Mouse (Mus musculus) hindbrain, embryonic 10.5 days (tissue): ENCODE data around the gene Zfp106. TPM values are rescaled to one million over a fixed set of nuclear protein-coding genes. Genes with fewer than 3 reads are reported as not detected.
A peak's percentile ranks its signal among the peaks of the same experiment; 100 is the strongest.
"Not testable (repeated sequence)": the region's sequence is repeated elsewhere in the genome, so short reads cannot be mapped to it uniquely, and the experiment has no call there.

ENCODE experiments used
- DNase-seq: peaks from one replicate; pipeline ENCODE4 v3.0.0-alpha.2; 2017; ENCODE audit warnings: low spot score
- H3K27ac ChIP-seq: fragments of 300-500 bp; sonication (generic); 2 replicates; pipeline ENCODE4 v1.5.1; 2016; ENCODE audit warnings: mild to moderate bottlenecking, moderate library complexity
- H3K27me3 ChIP-seq: fragments of 300-500 bp; sonication (generic); 2 replicates; pipeline ENCODE4 v1.6.1; 2016; ENCODE audit warnings: mild to moderate bottlenecking; ENCODE audit not compliant: poor library complexity, insufficient read depth, severe bottlenecking
- H3K36me3 ChIP-seq: fragments of 300-500 bp; sonication (generic); 2 replicates; pipeline ENCODE4 v1.6.1; 2016; ENCODE audit warnings: mild to moderate bottlenecking, moderate library complexity
- H3K4me1 ChIP-seq: fragments of 300-500 bp; sonication (generic); replicated peaks from 2 replicates; pipeline ENCODE4 v1.6.1; 2016; ENCODE audit warnings: mild to moderate bottlenecking
- H3K4me3 ChIP-seq: fragments of 300-500 bp; sonication (generic); 2 replicates; pipeline ENCODE4 v1.5.1; 2016; ENCODE audit warnings: mild to moderate bottlenecking, moderate library complexity
- H3K9me3 ChIP-seq: fragments of 300-500 bp; sonication (generic); 2 replicates; pipeline ENCODE4 v1.6.1; 2016; ENCODE audit warnings: mild to moderate bottlenecking, moderate library complexity
- WGBS: fragments of 180-500 bp; shearing (Covaris S2); methylation state at CpG from one replicate; pipeline ENCODE4 v1.1.7; 2016; 5-methylcytosine and 5-hydroxymethylcytosine counted together
- polyA plus RNA-seq: library from polyadenylated mRNA; unstranded; fragments of >200 nt; fragmentation: Nextera tagmentation; extraction: Ambion mirVana; gene quantifications from 2 replicates; pipeline ENCODE4 v1.2.1, GENCODE M21; 2016

Zfp106 gene
- 54.8 and 75.2 TPM in 2 replicates for polyA plus RNA-seq

DNA sequence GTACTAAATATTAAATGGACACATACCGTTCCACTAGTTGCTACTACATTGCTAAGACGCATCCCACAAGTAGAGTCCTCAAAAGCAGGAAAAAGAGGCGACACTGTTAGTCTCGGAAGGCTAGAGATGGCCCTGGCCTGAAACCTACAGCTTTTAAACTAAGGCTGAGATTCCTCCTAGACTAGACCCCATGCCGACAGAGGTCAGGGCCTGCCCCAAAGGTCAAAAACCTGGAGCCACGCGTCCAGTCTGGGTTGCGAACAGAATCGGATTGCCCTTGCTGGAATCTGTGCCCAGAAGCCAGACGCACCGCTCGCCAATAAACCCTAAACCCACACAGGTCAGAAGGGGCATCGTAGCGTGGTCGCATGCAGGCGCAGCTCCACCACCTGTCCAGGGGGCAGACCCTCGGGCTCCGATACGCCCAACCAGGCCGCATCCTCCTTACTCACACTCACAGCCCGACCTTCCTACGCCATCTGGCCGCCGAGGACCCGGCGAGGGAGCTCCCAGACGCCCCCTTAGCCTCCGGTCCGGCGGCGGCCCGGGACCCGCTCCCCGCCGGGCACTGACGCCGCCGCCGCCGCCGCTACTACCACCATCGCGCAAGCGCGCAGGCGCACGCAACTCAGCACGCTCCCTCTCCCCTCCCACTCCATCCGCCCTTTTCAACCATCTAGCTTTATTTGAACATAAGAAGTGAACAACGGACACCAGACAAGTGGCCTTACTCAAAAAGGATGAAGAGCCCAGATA lies at the start of gene Zfp106:
Gene Zfp106 (minus strand): TSS at position 609 of the 756 bp plus-strand sequence.
- Histone ChIP-seq H3K36me3 (peaks cover 16% of the 10 kb centered on the region), H3K27ac (peak within 1 kb of the TSS; percentile 96), H3K4me1 (peaks cover 20% of the 10 kb centered on the region), H3K4me3 (peak within 1 kb of the TSS; percentile 76), H3K27me3 (no peaks in the 10 kb centered on the region), H3K9me3 (no peaks in the 10 kb centered on the region)
- under 1% methylated on average over 50 of the region's 50 CpGs for WGBS
- DNase-seq = peak; percentile 87

DNA sequence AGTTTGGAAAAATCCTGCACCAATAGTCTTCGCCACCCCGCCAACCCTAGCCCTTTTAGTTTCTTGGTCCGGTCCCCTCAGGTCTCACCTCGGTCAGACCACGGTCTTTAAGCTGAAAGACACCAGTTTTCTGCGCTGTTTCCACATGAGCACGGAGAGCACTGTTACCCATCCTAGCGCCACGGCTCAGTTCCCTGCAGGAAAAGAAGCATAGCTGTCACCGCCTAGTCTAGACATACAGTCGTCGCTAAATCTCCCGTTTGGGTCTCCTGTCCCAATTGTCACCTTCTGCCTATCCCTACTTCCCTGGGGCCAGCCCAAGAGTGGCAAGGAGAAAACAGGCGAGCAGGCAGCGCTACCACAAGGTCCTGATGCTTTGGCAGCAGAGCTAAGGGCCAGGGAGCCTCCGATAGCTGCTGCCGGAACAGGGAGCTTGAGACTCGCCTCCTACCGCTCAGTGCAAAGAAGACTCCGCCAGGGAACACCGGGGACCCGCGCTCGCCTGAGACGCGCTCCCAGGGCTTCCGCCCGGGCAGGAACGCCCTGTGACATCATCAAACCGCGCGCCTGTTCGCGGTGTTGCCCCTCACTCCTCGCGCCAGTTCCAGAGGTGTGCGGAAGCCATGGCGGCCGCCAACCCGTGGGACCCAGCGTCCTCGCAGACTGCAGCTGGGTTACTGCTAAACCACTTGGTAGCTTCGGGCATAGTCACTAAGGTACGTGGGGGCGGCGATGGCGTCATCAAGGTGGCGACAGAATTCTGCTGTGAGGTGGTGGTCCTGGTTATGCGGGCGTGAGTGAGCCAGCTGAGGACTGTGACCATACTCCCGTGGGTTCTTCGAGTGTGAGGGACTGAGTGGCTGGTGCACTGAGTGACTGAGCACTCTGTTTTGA lies 45.4 kb upstream of the Zfp106 start, which contains the start of the genes Haus2 and Lrrc57:
Gene Haus2 (plus strand): TSS at position 554 of the 894 bp plus-strand sequence.
Gene Lrrc57 (minus strand): TSS at position 691 of the 894 bp plus-strand sequence.
- under 1% methylated on average over 52 of the region's 52 CpGs for WGBS
- Histone ChIP-seq H3K27me3 (no peaks in the 10 kb centered on the region), H3K36me3 (peaks cover 43% of the 10 kb centered on the region), H3K4me3 (peak within 1 kb of the TSS; percentile 93), H3K4me1 (peaks cover 23% of the 10 kb centered on the region), H3K27ac (peak within 1 kb of the TSS; percentile 96), H3K9me3 (no peaks in the 10 kb centered on the region)
- DNase-seq = peak; percentile 93

DNA sequence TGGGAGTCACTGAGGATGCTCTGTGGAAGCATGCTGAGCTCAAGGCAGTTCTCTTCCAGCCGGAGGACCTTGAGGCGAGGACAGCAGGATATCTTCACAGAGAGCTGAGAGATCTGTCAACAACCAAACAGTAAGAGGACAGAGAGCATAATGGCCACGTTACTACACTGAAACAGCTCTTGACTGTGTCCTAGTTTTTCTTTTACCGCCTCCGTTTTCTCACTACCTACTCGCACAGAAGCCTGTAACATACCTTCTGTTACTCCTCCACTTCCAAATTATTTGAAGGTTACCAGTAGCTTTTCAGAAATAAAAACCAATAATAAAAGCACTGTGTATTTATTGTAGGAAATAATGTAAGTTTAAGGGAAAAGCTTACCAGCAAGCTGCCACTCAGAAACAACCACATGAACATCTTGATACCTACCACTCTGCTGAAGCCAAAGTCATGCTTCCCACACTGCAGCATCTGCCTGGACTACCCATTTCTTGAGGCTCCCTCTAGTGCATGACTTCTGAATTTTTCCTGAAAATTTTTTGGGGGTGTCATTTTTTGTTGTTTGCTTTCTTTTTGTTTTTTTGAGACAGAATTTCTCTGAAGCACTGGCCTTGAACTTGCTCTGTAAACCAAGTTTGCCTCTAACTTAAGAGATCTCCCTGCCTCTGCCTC lies 42.5 kb upstream of the Zfp106 start:
- Histone ChIP-seq H3K27me3 (no peaks in the 10 kb centered on the region), H3K27ac (no peak overlapping the region), H3K4me3 (no peak overlapping the region), H3K36me3 (peaks cover 42% of the 10 kb centered on the region), H3K9me3 (no peaks in the 10 kb centered on the region), H3K4me1 (peaks cover 23% of the 10 kb centered on the region)
- no peak for DNase-seq
- WGBS = 88% methylated on average over 6 of the region's 6 CpGs

DNA sequence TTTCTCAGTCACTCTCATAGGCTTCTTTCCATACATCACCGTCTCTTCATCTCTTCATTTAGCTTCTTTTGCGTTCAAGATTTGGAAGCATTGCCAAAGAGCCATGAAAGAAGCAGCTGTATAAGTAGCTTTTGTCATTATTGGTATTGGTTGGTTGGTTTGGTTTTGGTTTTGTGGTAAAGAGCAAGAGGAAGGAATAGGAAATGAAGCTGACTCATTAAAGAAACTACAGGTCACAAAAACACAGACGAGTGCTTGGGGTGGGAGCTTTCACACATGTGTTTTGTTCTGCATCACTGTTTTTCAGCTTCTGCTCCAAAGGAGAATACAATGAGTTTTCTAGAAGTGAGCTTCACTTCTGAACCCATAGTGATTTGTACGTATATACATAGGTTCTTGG lies 35.9 kb upstream of the Zfp106 start:
- WGBS = 95% methylated on average over 4 of the region's 4 CpGs
- Histone ChIP-seq H3K4me1 (no peaks in the 10 kb centered on the region), H3K27me3 (no peaks in the 10 kb centered on the region), H3K27ac (no peak overlapping the region), H3K9me3 (no peaks in the 10 kb centered on the region), H3K4me3 (no peak overlapping the region), H3K36me3 (peaks cover 85% of the 10 kb centered on the region)
- no peak for DNase-seq

DNA sequence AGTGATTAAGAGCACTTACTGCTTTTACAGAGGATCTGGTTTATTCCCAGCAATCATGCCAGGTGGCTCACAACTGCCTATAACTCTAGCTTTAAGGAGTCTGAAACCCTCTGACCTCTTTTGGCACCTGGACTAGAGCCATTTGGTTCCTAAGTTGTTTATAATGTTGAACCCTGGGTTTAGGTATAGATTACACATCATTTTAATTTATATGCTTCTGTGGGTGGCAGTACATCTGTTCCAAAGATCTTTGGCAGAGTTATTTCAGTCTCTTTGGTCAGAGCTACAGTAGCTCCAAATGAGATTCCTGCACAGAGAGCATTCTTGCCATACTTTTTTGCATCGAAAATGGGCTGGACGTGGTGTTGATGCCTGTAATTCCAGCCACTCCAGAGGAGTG lies 34.1 kb upstream of the Zfp106 start:
- Histone ChIP-seq H3K4me3 (no peak overlapping the region), H3K27me3 (no peaks in the 10 kb centered on the region), H3K36me3 (peaks cover 91% of the 10 kb centered on the region), H3K4me1 (no peaks in the 10 kb centered on the region), H3K27ac (no peak overlapping the region), H3K9me3 (no peaks in the 10 kb centered on the region)
- no peak for DNase-seq
- 93% methylated on average over 2 of the region's 2 CpGs for WGBS

DNA sequence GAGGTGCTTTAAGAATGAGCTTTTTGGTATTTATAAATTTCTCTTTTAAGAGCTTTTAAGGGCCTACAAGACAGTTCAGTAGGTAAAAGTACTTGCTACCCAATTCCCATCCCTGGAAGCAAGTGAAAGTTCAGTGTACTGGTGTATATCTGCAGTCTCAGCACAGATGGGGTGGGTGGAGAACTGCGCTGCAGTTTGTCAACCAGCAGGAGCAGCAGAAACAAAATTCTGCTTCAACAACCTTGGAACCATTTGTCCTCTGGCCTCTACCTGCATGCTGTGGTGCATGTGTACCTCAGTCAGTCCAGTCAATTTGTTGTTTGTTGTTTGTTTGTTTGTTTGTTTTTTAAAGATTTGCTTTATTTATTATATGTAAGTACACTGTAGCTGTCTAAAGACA lies 28.6 kb upstream of the Zfp106 start:
- Histone ChIP-seq H3K9me3 (no peaks in the 10 kb centered on the region), H3K4me3 (no peak overlapping the region), H3K4me1 (no peaks in the 10 kb centered on the region), H3K27me3 (no peaks in the 10 kb centered on the region), H3K36me3 (peaks cover 86% of the 10 kb centered on the region), H3K27ac (no peak overlapping the region)
- no peak for DNase-seq
- 98% methylated on average over 1 of the region's 1 CpGs for WGBS

DNA sequence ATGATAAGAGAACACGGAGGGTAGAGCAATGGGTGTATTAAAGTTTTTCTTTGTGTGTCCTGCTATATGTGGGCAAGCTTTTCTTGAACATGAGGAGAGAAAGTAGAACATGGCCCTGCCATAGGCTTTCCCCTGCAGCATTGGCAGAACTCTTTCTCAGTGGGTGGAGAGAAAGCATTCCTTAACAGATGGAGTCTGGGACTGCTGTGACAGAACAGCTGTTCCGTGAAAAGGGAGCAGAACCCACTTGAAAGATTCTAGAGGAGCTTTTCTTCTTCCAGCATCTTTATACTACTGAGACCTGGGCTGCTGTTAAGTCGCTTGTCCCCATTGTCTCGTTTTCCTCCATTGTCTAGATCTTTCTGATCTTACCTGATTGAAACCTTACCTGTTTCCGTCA lies 26.1 kb upstream of the Zfp106 start:
- no peaks in the 10 kb centered on the region for H3K27me3 ChIP-seq
- peaks cover 86% of the 10 kb centered on the region for H3K36me3 ChIP-seq
- H3K4me1 ChIP-seq = no peaks in the 10 kb centered on the region
- DNase-seq = no peak
- H3K27ac ChIP-seq = no peak overlapping the region
- H3K4me3 ChIP-seq = no peak overlapping the region
- no peaks in the 10 kb centered on the region for H3K9me3 ChIP-seq
- 82% methylated on average over 5 of the region's 5 CpGs for WGBS

DNA sequence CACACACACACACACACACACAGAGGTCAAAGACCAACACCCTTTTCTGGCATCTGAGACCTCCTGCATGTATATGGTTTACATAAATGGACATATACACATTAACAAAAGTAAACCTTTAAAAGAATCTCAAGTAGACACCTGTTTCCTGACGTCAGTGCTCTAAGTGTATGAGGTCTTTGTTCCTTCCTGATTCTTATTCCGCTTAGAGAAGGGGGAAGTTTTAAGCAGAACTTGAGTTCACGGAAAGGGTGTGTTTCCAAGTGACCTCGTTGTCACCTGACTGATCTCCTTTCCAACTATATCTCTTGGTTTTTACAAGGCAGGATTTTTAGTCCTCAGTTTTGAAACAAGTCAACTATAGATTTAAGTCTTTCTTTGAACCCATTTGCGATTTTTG lies 14.6 kb upstream of the Zfp106 start:
- Histone ChIP-seq H3K4me1 (no peaks in the 10 kb centered on the region), H3K9me3 (no peaks in the 10 kb centered on the region), H3K27ac (no peak overlapping the region), H3K27me3 (no peaks in the 10 kb centered on the region), H3K36me3 (0 out of 2 replicates have a peak, but pooled peaks cover 3% of the 10 kb centered on the region), H3K4me3 (no peak overlapping the region)
- no peak for DNase-seq
- WGBS = 90% methylated on average over 5 of the region's 5 CpGs

DNA sequence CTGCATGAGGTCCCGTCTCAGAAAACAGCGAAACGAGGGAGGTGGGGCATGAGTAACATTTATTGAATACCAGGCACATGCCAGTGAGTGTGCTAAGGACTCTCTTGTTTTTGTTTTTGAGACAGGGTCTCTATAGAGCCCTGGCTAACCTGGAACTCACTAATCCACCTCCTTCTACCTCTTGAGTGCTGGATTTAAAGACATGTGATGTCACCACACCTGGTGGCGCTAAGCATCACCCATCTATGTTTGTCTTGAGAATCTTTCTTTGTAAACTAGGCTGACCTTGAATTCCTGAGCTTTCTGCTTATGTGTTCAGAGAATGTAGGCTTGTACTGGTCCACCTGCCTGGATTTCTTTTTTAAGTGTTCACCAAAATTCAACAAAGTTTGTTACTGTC lies 14.2 kb upstream of the Zfp106 start:
- H3K27ac ChIP-seq = no peak overlapping the region
- no peaks in the 10 kb centered on the region for H3K27me3 ChIP-seq
- H3K36me3 ChIP-seq = 0 out of 2 replicates have a peak, but pooled peaks cover 3% of the 10 kb centered on the region
- no peaks in the 10 kb centered on the region for H3K4me1 ChIP-seq
- 85% methylated on average over 4 of the region's 4 CpGs for WGBS
- DNase-seq = no peak
- no peak overlapping the region for H3K4me3 ChIP-seq
- no peaks in the 10 kb centered on the region for H3K9me3 ChIP-seq

DNA sequence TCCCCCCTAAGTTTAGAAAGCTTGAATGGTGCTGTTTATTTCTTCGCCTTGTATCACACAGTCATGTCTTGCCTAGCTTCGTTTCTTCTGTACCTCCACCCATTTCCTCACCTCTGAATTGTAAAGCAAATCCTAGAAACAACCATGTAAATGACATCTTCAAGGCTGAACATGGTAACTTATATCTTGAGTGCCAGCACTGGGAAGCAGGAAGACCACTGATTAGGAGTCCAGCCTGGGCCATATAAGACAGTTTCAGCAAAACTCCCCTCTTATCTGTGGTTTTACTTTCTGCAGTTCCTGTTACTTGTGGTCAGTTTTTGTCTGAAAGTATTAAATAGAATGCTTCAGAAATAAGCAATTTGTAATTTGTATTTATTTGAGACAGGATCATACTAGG lies 12.3 kb upstream of the Zfp106 start:
- no peaks in the 10 kb centered on the region for H3K9me3 ChIP-seq
- no peaks in the 10 kb centered on the region for H3K27me3 ChIP-seq
- peaks cover 13% of the 10 kb centered on the region for H3K36me3 ChIP-seq
- no peak for DNase-seq
- H3K27ac ChIP-seq = no peak overlapping the region
- H3K4me3 ChIP-seq = no peak overlapping the region
- H3K4me1 ChIP-seq = no peaks in the 10 kb centered on the region
- 87% methylated on average over 2 of the region's 2 CpGs for WGBS

DNA sequence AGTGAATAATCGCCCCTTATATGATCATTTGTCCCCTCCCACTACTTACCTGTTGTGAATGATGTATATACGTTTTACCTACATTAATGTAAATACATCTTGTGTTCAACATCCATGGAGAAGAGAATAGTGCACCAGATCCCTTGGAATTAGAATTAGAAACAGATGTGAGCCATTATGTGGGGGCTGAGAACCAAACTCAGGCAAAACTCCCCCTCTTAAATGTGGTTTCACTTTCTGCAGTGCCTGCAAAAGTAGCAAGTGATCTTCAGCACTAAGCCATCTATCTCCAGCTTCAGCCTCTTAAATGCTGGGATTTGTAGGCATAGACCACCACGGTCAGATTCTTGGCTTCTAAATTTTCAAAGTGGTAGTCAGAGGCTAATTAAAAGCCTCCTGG lies 11.5 kb upstream of the Zfp106 start:
- no peak for DNase-seq
- H3K27ac ChIP-seq = no peak overlapping the region
- no peaks in the 10 kb centered on the region for H3K27me3 ChIP-seq
- peaks cover 15% of the 10 kb centered on the region for H3K36me3 ChIP-seq
- no peak overlapping the region for H3K4me3 ChIP-seq
- no peaks in the 10 kb centered on the region for H3K9me3 ChIP-seq
- WGBS = 79% methylated on average over 3 of the region's 3 CpGs
- no peaks in the 10 kb centered on the region for H3K4me1 ChIP-seq

DNA sequence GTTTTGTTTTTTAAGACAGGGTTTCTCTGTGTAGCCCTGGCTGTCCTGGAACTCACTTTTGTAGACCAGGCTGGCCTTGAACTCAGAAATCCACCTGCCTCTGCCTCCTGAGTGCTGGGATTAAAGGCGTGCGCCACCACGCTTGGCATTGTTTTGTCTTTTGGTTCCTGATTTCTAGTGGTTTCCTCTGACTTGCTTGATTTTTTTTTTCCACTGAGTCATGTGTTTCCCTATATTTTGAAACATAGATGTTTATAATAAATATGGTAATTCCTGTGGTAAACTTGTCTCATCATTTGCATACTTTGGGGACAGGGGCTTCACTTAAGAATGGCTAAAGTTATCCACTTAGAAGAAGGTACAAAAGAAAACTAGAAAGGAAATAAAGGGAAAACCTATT lies 8.5 kb upstream of the Zfp106 start:
- peaks cover 15% of the 10 kb centered on the region for H3K4me1 ChIP-seq
- WGBS = 95% methylated on average over 3 of the region's 3 CpGs
- H3K4me3 ChIP-seq, H3K9me3 ChIP-seq, H3K27ac ChIP-seq, DNase-seq, H3K27me3 ChIP-seq: not testable (repeated sequence)
- peaks cover 17% of the 10 kb centered on the region for H3K36me3 ChIP-seq
